Mouse (Mus musculus) myocyte (in vitro differentiated cells): Measurements from ENCODE around the gene St6galnac3. TPM values are rescaled to one million over a fixed set of nuclear protein-coding genes. Genes with fewer than 3 reads are reported as not detected.

Source experiments
- H3K27me3 ChIP-seq: one replicate; pipeline ENCODE4 v1.6.1; 2011; ENCODE audit not compliant: control insufficient read depth, insufficient read depth, insufficient read length
- H3K36me3 ChIP-seq: one replicate; pipeline ENCODE4 v1.6.1; 2011; ENCODE audit not compliant: control insufficient read depth, insufficient read depth
- H3K4me2 ChIP-seq: one replicate; pipeline ENCODE4 v1.6.1; 2011; ENCODE audit warnings: low read depth, control low read depth
- H3K4me3 ChIP-seq: one replicate; pipeline ENCODE4 v1.5.1; 2011; ENCODE audit warnings: mild to moderate bottlenecking, control low read depth, moderate library complexity
- H3K79me2 ChIP-seq: one replicate; pipeline ENCODE4 v1.6.1; 2011; ENCODE audit not compliant: control insufficient read depth, insufficient read depth
- H3ac ChIP-seq: one replicate; pipeline ENCODE4 v1.6.1; 2011; ENCODE audit not compliant: control insufficient read depth, insufficient read length
- CEBPB ChIP-seq: IDR thresholded peaks from 2 replicates; pipeline ENCODE4 v1.6.1; 2011; ENCODE audit warnings: mild to moderate bottlenecking, moderate library complexity; ENCODE audit not compliant: poor library complexity, insufficient read depth, severe bottlenecking
- E2F4 ChIP-seq: IDR thresholded peaks from one replicate; pipeline ENCODE4 v1.6.1; 2011; ENCODE audit warnings: mild to moderate bottlenecking, control low read depth, moderate library complexity; ENCODE audit not compliant: insufficient read depth
- MAX ChIP-seq: IDR thresholded peaks from one replicate; pipeline ENCODE4 v1.6.1; 2011; ENCODE audit warnings: low read depth, mild to moderate bottlenecking, control low read depth
- MYOD1 ChIP-seq, 3 experiments: IDR thresholded peaks; one replicate each; pipeline ENCODE4 v1.6.1; 2011; ENCODE audit warnings: control low read depth in 2 of 3, low read depth in 2 of 3, mild to moderate bottlenecking in 2 of 3, moderate library complexity in 1 of 3; ENCODE audit not compliant: insufficient read length in 2 of 3, control insufficient read depth in 1 of 3
- MYOG ChIP-seq, 3 experiments: IDR thresholded peaks; one replicate each; pipeline ENCODE4 v1.6.1; 2011; ENCODE audit warnings: control low read depth in 2 of 3, low read depth in 2 of 3, mild to moderate bottlenecking in 2 of 3; ENCODE audit not compliant: insufficient read length in 2 of 3, control insufficient read depth in 1 of 3, insufficient read depth in 1 of 3
- POLR2A ChIP-seq: IDR thresholded peaks from one replicate; pipeline ENCODE4 v1.6.1; 2011; ENCODE audit warnings: low read depth, mild to moderate bottlenecking, control low read depth, moderate library complexity; ENCODE audit not compliant: insufficient read length
- POLR2AphosphoS2 ChIP-seq: IDR thresholded peaks from one replicate; pipeline ENCODE4 v1.6.1; 2011; ENCODE audit warnings: low read depth, control low read depth; ENCODE audit not compliant: insufficient read length
- REST ChIP-seq: IDR thresholded peaks from one replicate; pipeline ENCODE4 v1.6.1; 2011; ENCODE audit warnings: mild to moderate bottlenecking, control low read depth, moderate library complexity; ENCODE audit not compliant: insufficient read depth, insufficient read length
- SRF ChIP-seq: IDR thresholded peaks from one replicate; pipeline ENCODE4 v1.6.1; 2011; ENCODE audit warnings: low read depth; ENCODE audit not compliant: control insufficient read depth, insufficient read length
- TCF12 ChIP-seq: IDR thresholded peaks from one replicate; pipeline ENCODE4 v1.6.1; 2011; ENCODE audit warnings: mild to moderate bottlenecking, control low read depth; ENCODE audit not compliant: poor library complexity, insufficient read depth, severe bottlenecking
- TCF3 ChIP-seq: IDR thresholded peaks from one replicate; pipeline ENCODE4 v1.6.1; 2011; ENCODE audit warnings: low read depth, control low read depth; ENCODE audit not compliant: insufficient read length
- USF1 ChIP-seq: IDR thresholded peaks from one replicate; pipeline ENCODE4 v1.6.1; 2011; ENCODE audit warnings: low read depth, mild to moderate bottlenecking, control low read depth, moderate library complexity
- polyA plus RNA-seq: library from polyadenylated mRNA; unstranded; fragments of >200 nt; fragmentation: generic; extraction: Trizol; gene quantifications from one replicate; pipeline ENCODE4 v1.2.1, GENCODE M21; 2012; ENCODE audit warnings: missing spikeins

Gene St6galnac3
- polyA plus RNA-seq, 1 experiment = not detected

DNA sequence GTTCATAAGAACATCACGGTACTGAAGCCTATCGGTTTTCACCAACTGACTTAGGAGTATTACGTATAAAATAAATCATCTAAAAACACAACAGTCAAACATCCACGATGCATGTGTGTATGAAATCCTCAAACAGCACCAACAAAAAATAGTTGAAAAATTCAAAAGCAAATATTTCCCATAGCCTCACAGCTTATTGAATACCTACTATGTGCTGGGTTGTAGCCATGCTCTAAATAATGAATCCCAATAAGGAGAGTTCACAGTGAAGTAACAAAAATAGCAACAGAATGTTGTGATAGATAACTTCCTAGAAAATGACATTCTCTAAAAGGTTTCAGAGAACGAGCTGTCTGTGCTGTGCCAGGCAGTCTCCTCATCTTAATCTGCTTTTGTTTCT lies 44.2 kb upstream of the St6galnac3 start:
- no peaks in the 10 kb centered on the region for H3K36me3 ChIP-seq
- no peaks in the 10 kb centered on the region for H3K27me3 ChIP-seq
- H3K79me2 ChIP-seq = no peaks in the 10 kb centered on the region
- H3K4me3 ChIP-seq = no peak overlapping the region
- TF ChIP-seq MAX (no peak), USF1 (no peak), REST (no peak), POLR2A (no peak), E2F4 (no peak), TCF12 (no peak)
- H3K4me2 ChIP-seq = no peak overlapping the region
- H3ac ChIP-seq = no peak overlapping the region

- H3K4me3 ChIP-seq = no peak overlapping the region
- no peaks in the 10 kb centered on the region for H3K36me3 ChIP-seq
- TF ChIP-seq MYOD1 (IDR thresholded peaks at IDR 0.05; ENCODE audit: control insufficient read depth in 1 of 3, insufficient read length in 2 of 3, low read depth in 2 of 3) = no peak
- no peak for TF ChIP-seq REST
- no peak for TF ChIP-seq POLR2AphosphoS2
- no peak for TF ChIP-seq MYOG (IDR thresholded peaks at IDR 0.05; ENCODE audit: control insufficient read depth in 1 of 3, insufficient read depth in 1 of 3, insufficient read length in 2 of 3, low read depth in 2 of 3)
- TF ChIP-seq POLR2A = no peak
- no peak for TF ChIP-seq USF1
- TF ChIP-seq SRF = no peak
- TF ChIP-seq TCF12 = no peak
- no peak for TF ChIP-seq CEBPB
- no peak for TF ChIP-seq TCF3
- TF ChIP-seq E2F4 = no peak
- TF ChIP-seq MAX = no peak
- no peaks in the 10 kb centered on the region for H3K79me2 ChIP-seq
- no peak overlapping the region for H3K4me2 ChIP-seq
- no peak overlapping the region for H3ac ChIP-seq
- H3K27me3 ChIP-seq = no peaks in the 10 kb centered on the region
These were observed 40.2 kb upstream of the St6galnac3 start for GRCm38 (mm10) chr3:153765171-153765570.

GRCm38 (mm10) chr3:153764760-153765159 lies 39.8 kb upstream of the St6galnac3 start:
- H3ac ChIP-seq = no peak overlapping the region
- H3K4me3 ChIP-seq = no peak overlapping the region
- no peak overlapping the region for H3K4me2 ChIP-seq
- H3K36me3 ChIP-seq = no peaks in the 10 kb centered on the region
- TF ChIP-seq TCF12 (no peak), TCF3 (no peak), USF1 (no peak), POLR2AphosphoS2 (no peak), MYOG (IDR thresholded peaks at IDR 0.05; ENCODE audit: control insufficient read depth in 1 of 3, insufficient read depth in 1 of 3, insufficient read length in 2 of 3, low read depth in 2 of 3) (no peak), MYOD1 (IDR thresholded peaks at IDR 0.05; ENCODE audit: control insufficient read depth in 1 of 3, insufficient read length in 2 of 3, low read depth in 2 of 3) (no peak), POLR2A (no peak), CEBPB (no peak), REST (no peak), MAX (no peak), E2F4 (no peak), SRF (no peak)
- no peaks in the 10 kb centered on the region for H3K27me3 ChIP-seq
- H3K79me2 ChIP-seq = no peaks in the 10 kb centered on the region

DNA sequence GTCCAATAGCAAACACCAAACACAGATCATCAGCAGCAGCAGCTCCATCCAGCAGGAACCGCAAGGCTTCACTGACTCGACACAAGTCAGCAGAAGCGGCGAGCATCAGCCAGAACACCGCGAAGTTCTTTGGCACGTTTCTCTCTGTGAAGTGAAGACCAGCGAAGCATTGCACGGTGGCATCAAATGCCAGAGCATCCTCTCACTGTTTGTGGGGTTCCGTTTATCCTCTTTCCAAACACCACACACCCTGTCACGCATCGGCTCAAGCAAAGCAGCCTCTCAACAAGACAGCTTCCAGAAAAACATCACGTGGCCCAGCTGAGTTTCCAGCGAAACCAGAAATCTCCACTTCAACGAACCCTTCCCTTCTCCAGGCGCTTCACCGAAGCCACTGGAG lies 36.2 kb upstream of the St6galnac3 start:
- H3K4me2 ChIP-seq = no peak overlapping the region
- H3K79me2 ChIP-seq = no peaks in the 10 kb centered on the region
- no peak overlapping the region for H3K4me3 ChIP-seq
- H3K27me3 ChIP-seq = no peaks in the 10 kb centered on the region
- no peaks in the 10 kb centered on the region for H3K36me3 ChIP-seq
- TF ChIP-seq E2F4 (no peak), TCF12 (no peak), CEBPB (no peak), REST (no peak), POLR2AphosphoS2 (no peak), MYOD1 (IDR thresholded peaks at IDR 0.05; ENCODE audit: control insufficient read depth in 1 of 3, insufficient read length in 2 of 3, low read depth in 2 of 3) (no peak), POLR2A (no peak), TCF3 (no peak), MYOG (IDR thresholded peaks at IDR 0.05; ENCODE audit: control insufficient read depth in 1 of 3, insufficient read depth in 1 of 3, insufficient read length in 2 of 3, low read depth in 2 of 3) (no peak), USF1 (no peak), MAX (no peak), SRF (no peak)
- H3ac ChIP-seq = no peak overlapping the region

GRCm38 (mm10) chr3:153759269-153759668 lies 34.3 kb upstream of the St6galnac3 start:
- TF ChIP-seq POLR2A (no peak), MAX (no peak), E2F4 (no peak), USF1 (no peak), MYOD1 (IDR thresholded peaks at IDR 0.05; ENCODE audit: control insufficient read depth in 1 of 3, insufficient read length in 2 of 3, low read depth in 2 of 3) (no peak), TCF3 (no peak), POLR2AphosphoS2 (no peak), REST (no peak), SRF (no peak), TCF12 (no peak), MYOG (IDR thresholded peaks at IDR 0.05; ENCODE audit: control insufficient read depth in 1 of 3, insufficient read depth in 1 of 3, insufficient read length in 2 of 3, low read depth in 2 of 3) (no peak), CEBPB (no peak)
- no peaks in the 10 kb centered on the region for H3K36me3 ChIP-seq
- no peak overlapping the region for H3K4me2 ChIP-seq
- H3ac ChIP-seq = no peak overlapping the region
- no peaks in the 10 kb centered on the region for H3K27me3 ChIP-seq
- H3K79me2 ChIP-seq = no peaks in the 10 kb centered on the region
- no peak overlapping the region for H3K4me3 ChIP-seq
